Mouse (Mus musculus) frontal cortex, postnatal 25 days (tissue): Measurements from ENCODE around the gene Acot2.
"Not testable (repeated sequence)": the region's sequence is repeated elsewhere in the genome, so short reads cannot be mapped to it uniquely, and the experiment has no call there.

Experiments used
- DNase-seq, 2 experiments: peaks; one replicate each; pipeline ENCODE4 v3.0.0; 2022; ENCODE audit warnings: low spot score in 2 of 2

Gene Acot2

GRCm38 (mm10) chr12:83987583-83988441 lies at the start of gene Acot2:
Acot2 (plus strand) TSS chr12:83987861.
- peak; percentile 57 to 64 for DNase-seq

DNA sequence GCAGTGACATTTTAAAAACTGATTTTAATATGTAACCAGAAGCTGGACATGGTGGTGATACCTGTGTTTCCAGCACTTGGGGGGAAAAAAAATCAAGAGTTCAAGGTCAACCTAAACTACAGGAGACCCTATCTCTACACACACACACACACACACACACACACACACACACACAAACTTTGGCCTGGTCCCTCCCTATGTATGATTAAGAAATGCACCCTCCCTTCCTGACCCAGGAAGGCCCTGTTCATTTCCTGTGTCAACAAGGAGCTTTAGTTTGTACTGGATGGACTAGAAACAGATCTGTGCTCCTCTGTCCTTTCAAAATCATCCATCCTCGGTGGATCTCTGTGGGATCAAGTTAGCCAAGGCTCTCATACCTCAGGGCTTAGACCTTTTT lies 49.1 kb upstream of the Acot2 start:
- DNase-seq, result not testable (repeated sequence)

DNA sequence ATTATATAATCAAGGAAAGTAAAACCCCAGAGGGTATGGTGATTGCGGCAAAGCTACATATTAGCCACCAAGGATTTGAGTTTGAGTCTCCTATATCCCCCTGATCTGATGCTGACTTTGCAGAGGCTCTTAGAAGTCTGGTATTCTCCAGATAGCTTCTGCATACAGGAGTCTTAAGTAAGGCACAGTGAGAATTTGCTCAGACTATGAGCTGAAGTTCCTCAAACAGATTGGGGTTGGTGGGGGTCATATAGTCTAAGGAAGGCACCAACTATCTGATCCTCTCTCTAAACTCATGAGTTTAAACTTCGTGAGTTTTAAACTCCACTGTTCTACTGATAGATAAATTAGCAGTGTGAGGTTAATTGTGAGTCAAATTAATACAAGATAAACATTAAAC lies 48.3 kb upstream of the Acot2 start:
- no peak for DNase-seq

DNA sequence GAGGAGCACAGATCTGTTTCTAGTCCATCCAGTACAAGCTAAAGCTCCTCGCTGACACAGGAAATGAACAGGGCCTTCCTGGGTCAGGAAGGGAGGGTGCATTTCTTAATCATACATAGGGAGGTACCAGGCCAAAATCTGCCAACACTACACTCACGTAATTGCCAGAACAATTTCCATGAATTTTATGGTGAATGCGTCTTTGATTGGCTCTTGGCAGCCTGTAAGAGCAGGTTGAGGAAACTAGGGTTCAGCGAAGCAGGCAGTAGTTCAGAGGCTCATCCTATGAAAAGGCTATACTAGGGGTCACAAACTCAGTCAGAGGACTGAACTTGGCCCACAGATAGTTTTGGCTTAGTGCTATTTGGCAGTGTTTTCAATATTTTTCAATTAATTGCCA lies 47.6 kb upstream of the Acot2 start:
- DNase-seq, result no peak

DNA sequence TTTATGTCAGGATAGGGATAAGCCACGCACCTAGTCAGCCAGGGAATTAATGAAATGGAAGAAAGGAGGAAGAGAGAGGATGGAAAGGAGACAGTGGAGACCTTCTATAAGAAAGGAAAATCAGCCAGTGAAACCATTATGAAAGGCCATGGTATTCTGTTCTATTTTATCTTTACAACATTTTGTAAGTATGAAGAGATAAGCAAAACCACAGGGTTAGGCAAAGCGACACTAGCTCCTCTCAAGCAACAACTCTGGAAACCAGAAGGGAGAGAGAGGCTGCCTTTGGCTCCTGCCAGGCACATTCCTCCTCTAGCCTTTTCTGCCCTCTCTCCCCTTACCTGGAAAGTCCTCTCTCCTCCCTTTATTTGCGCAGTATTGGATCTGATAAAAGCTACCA lies 45.7 kb upstream of the Acot2 start:
- no peak for DNase-seq

GRCm38 (mm10) chr12:83947260-83947811 lies 40.3 kb upstream of the Acot2 start:
- DNase-seq, result no peak

- DNase-seq, result no peak
Measured at GRCm38 (mm10) chr12:83949043-83949442, 38.6 kb upstream of the Acot2 start.

DNA sequence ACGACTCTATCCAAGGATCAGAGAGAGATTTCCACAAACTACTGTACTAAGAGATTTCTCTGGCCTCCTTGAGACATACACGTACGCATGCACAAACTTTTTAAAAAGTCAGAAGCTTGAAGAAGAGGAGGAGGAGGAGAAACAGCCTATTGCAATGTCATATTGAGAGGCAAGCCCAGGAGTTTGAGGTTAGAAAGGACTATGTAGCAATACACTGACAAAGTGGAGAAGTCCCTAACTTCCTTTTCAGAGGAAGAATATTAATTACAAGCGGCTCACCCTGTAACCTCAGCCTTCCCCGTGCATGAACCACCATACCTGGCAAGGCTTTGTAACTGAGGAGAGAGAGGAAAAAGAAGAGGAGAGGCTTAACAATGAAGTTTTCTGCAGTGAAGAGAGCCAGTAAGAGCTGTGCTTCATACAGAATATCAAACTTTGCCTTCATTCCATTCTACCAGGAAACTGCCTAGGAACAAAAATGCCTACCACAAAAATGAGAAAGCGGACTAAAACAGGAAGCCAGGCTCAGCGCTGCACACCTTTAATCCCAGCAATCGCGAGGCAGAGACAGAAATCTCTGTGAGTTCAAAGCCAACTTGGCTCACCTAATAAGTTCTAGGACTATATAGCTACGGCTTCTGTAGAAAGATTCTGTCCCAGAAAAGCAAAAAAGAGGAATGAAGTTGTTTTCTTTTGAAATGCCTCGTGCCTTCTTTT lies 37.7 kb upstream of the Acot2 start:
- DNase-seq, result no peak

DNA sequence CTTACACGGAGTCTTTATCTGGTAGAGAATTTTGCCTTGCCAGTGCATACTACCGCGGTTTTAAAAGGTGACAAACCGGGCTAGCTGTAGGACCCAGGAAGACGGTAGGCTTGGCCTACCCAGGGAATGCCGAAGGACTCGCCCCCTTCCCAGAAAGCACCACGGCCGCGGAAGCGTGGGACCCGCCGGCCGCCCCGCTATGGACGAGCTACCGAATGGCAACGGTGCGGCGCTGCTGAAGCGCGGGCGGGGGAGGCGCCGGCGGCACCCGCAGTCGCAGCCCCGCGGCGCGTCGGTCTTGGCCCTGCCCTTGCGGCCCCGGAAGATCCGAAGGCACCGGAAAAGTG lies 37.2 kb upstream of the Acot2 start, which contains the start of gene Riox1:
Gene Riox1, plus strand, starts transcription at position 116 of the 347 bp plus-strand sequence.
- peak; percentile 64 to 70 for DNase-seq

DNA sequence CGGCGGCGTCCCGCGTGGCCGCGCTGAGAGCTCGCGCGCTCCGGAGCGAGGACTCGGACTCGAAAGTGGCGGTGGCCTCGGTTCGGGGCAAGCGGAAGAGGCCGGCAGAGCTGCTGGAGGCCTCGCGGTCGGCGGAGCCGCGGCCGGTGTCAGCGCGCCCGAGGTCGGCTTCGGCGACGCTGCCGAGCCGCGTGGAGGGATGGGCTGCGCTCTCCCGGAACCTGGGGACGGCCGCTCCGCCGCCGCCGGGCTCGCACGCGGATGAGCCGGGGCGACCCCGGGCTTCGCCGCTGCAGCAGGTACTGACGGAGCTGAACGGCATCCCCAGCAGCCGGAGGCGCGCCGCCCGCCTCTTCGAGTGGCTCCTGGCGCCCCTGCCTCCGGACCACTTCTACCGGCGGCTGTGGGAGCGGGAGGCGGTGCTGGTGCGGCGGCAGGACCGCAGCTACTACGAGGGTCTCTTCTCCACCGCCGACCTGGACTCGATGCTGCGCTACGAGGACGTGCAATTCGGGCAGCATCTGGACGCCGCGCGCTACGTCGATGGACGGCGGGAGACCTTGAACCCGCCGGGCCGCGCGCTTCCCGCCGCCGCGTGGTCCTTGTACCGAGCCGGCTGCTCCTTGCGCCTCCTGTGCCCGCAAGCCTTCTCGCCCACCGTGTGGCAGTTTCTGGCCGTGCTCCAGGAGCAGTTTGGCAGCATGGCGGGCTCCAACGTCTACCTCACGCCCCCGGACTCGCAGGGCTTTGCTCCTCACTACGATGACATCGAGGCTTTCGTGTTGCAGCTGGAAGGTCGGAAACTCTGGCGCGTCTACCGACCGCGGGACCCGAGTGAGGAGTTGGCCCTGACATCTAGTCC lies 36.6 kb upstream of the Acot2 start:
- DNase-seq, result peak; percentile 40 to 58

DNA sequence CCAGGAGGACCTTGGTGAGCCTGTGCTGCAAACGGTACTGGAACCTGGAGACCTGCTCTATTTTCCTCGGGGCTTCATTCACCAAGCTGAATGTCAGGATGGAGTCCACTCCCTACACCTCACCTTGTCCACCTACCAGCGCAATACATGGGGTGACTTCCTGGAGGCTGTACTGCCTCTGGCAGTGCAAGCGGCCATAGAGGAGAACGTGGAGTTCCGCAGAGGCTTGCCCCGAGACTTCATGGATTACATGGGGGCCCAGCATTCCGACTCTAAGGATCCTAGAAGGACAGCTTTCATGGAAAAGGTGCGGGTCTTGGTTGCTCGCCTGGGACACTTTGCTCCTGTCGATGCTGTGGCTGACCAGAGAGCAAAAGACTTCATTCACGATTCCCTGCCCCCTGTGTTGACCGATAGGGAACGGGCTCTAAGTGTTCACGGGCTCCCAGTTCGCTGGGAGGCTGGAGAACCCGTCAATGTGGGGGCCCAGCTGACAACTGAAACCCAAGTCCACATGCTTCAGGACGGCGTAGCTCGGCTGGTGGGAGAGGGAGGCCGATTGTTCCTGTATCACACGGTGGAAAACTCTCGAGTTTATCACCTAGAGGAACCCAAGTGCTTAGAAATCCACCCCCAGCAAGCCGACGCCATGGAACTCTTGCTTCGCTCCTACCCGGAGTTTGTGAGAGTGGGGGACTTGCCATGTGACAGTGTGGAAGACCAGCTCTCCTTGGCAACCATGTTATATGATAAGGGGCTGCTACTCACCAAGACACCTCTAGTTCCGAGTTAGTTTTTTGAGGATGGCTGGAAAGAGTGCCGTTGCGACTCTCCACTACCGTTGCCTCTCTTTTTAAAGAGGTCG lies 35.7 kb upstream of the Acot2 start:
- DNase-seq, result no peak

GRCm38 (mm10) chr12:83958278-83958677 lies 29.4 kb upstream of the Acot2 start:
- DNase-seq, result no peak

GRCm38 (mm10) chr12:83965235-83965634 lies 22.4 kb upstream of the Acot2 start:
- DNase-seq, result no peak

DNA sequence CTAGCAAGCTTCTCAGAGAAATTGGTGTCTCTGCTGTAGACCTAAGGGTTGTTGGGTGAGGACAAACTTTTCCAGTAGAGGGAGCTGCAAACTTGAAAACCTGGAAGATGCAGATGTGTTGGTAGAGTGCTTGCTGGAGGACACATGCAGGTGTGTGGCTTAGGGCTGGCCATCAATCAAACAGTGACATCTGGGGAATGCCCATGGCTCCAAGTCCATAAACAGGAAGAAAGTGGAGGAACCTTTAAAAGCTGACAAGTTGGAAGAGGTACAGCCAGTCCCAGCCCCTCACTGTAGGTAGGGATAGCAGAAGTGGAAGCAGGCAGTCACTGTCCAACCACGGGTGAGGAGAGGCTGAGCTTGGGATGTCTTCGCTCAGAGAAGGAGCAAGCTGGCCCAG lies 15.5 kb upstream of the Acot2 start:
- peak in 1 of 2 experiments; percentile 25 for DNase-seq

GRCm38 (mm10) chr12:83978862-83979261 lies 8.8 kb upstream of the Acot2 start:
- DNase-seq, result no peak

DNA sequence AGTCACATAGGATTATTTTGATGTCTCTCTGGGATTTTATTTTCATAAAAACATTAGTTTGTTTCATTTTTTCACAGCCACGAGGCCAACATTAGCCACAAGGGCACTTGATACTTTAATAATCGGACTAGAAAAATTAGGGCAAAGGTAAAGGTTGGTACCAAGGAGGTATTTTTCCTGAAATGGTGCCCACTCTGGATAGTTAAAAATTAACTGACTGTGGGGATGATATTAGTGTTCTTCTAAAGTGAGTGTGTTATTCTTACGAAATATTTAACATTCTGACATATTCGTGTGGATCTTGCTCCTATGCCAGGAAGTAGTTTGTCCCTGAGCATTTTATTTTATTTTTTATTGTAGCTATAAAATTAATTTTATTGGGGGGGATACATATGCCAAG lies 6.0 kb upstream of the Acot2 start:
- no peak for DNase-seq

- no peak for DNase-seq
Measured at GRCm38 (mm10) chr12:83984752-83985151, 2.9 kb upstream of the Acot2 start, which contains the start of gene Heatr4. Heatr4 (minus strand) TSS chr12:83984852.

DNA sequence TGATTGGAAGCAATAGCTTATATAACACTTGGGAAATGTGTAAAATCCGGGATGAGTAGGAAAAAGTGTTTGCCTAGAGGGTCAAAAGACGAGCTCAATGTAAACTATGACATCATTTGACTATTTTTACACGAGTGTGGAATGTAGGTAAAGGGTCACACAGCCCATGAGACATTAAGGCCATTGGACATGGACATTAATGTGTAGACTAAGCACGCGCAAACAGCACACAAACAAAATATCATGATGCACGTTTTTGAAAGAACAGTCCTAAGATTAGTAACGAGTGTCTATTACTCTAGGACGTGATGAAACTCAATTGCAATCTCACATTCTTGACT lies 449 bp upstream of the Acot2 start:
- no peak for DNase-seq

DNA sequence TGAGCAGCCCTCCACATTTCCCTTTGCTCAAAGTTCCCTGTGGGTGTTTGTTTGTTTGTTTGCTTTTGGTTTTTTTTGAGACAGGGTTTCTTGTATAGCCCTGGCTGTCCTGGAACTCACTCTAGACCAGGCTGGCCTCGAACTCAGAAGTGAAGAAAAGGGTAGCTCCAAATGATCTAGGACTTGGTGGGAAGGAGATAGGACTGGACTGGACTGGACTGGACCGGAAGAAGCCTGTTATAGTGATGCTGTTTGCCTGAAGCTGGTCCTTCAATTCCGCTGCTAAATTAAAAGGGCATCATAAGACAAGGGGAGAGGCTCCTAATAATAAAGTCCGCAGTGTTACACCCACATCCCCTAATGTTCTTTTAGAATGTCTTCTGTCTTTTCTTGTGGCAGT lies 822 bp downstream of the Acot2 start:
- DNase-seq, result no peak

DNA sequence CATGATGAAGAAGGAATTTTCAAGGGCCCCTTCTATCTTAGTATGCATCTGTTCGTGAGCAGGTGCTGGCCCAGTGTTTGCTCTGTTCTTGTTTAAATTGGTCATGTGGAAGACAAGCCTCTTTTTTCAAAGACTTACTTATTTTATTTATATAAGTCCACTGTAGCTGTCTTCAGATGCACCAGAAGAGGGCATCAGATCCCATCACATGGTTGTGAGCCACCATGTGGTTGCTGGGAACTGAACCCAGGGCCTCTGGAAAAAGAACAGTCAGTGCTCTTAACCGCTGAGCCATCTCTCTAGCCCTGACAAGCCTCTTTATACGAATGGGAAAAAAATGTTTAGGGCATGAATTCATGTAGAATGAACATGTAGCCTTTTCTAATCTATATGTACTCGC lies 1.7 kb downstream of the Acot2 start:
- no peak for DNase-seq

DNA sequence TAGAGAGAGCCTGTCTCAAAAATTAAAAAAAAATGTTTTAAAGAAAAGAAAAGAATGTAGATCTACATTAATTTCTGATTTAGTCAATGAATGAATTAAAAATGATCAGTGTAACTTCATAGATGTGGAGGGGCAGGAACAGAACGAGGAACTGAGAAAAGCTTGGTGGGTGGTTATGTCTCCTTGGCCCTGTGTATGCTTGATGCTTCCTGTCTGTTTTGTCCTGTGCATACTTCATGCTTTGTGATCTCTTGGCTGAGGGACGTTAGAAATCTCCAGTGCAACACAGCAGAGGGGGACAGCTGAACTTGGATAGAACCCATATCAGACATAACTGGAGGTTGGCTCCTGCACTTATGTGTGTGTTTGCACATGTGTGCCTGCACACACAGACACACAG lies 9.6 kb downstream of the Acot2 start:
- DNase-seq, result no peak
